Mouse (Mus musculus) MEL (cell line): ENCODE results near the gene Dgcr2. TPM values are rescaled to one million over a fixed set of nuclear protein-coding genes. Genes with fewer than 3 reads are reported as not detected.
A peak's percentile ranks its signal among the peaks of the same experiment; 100 is the strongest.

Experiments
- DNase-seq: peaks from one replicate; pipeline ENCODE4 v3.0.0; 2011; ENCODE audit warnings: low read depth, low spot score
- H3K27ac ChIP-seq: 2 replicates; pipeline ENCODE4 v1.5.1; 2012; ENCODE audit warnings: low read depth, mild to moderate bottlenecking, control low read depth, low read length, moderate library complexity; ENCODE audit not compliant: control insufficient read depth
- H3K27me3 ChIP-seq, 2 experiments: fragments of 150-350 bp in 1 of 2; sonication (generic) in 1 of 2; 2 replicates each; pipeline ENCODE4 v1.6.1; 2012; ENCODE audit warnings: low read length in 2 of 2, mild to moderate bottlenecking in 2 of 2, improper control_type of control experiment in 1 of 2, moderate library complexity in 1 of 2; ENCODE audit not compliant: insufficient read depth in 2 of 2, control insufficient read depth in 1 of 2
- H3K36me3 ChIP-seq, 2 experiments: 2 replicates each; pipeline ENCODE4 v1.6.1; 2012 to 2014; ENCODE audit warnings: low read length in 2 of 2, improper control_type of control experiment in 1 of 2, inconsistent platforms in 1 of 2, mild to moderate bottlenecking in 1 of 2; ENCODE audit not compliant: insufficient read depth in 2 of 2, control insufficient read depth in 1 of 2
- H3K4me1 ChIP-seq, 2 experiments: fragments of 150-350 bp in 1 of 2; sonication (generic) in 1 of 2; 2 replicates each; pipeline ENCODE4 v1.6.1; 2012; ENCODE audit warnings: low read length in 2 of 2, improper control_type of control experiment in 1 of 2, mild to moderate bottlenecking in 1 of 2; ENCODE audit not compliant: insufficient read depth in 2 of 2, control insufficient read depth in 1 of 2
- H3K4me3 ChIP-seq, 2 experiments: fragments of 150-350 bp in 1 of 2; sonication (generic) in 1 of 2; 2 replicates each; pipeline ENCODE4 v1.5.1; 2012; ENCODE audit warnings: low read depth in 2 of 2, low read length in 2 of 2, mild to moderate bottlenecking in 2 of 2, moderate library complexity in 2 of 2, control low read depth in 1 of 2, improper control_type of control experiment in 1 of 2; ENCODE audit not compliant: control insufficient read depth in 1 of 2, insufficient read depth in 1 of 2
- H3K79me2 ChIP-seq: 2 replicates; pipeline ENCODE4 v1.6.1; 2012; ENCODE audit warnings: mild to moderate bottlenecking, low read length, moderate library complexity; ENCODE audit not compliant: control insufficient read depth, poor library complexity, insufficient read depth
- H3K9ac ChIP-seq: 2 replicates; pipeline ENCODE4 v1.6.1; 2012; ENCODE audit warnings: low read depth, mild to moderate bottlenecking, control low read depth, low read length, moderate library complexity; ENCODE audit not compliant: control insufficient read depth, poor library complexity, severe bottlenecking
- H3K9me3 ChIP-seq: fragments of 150-350 bp; sonication (generic); replicated peaks from 2 replicates; pipeline ENCODE4 v1.6.1; 2012; ENCODE audit warnings: mild to moderate bottlenecking, low read length, improper control_type of control experiment, moderate library complexity; ENCODE audit not compliant: insufficient read depth
- BHLHE40 ChIP-seq: IDR thresholded peaks from 2 replicates; pipeline ENCODE4 v1.6.1; 2012; ENCODE audit warnings: low read depth, mild to moderate bottlenecking, inconsistent platforms, low read length, improper control_type of control experiment, borderline replicate concordance
- CTCF ChIP-seq, 3 experiments: IDR thresholded peaks in 2 of 3; conservative IDR thresholded peaks in 1 of 3; 2 replicates each; pipeline ENCODE4 v1.5.1; 2011 to 2012; ENCODE audit warnings: low read length in 3 of 3, low read depth in 2 of 3, mild to moderate bottlenecking in 2 of 3, improper control_type of control experiment in 1 of 3, inconsistent platforms in 1 of 3, mixed read lengths in 1 of 3, moderate library complexity in 1 of 3; ENCODE audit not compliant: control insufficient read depth in 1 of 3, insufficient read depth in 1 of 3, poor library complexity in 1 of 3, severe bottlenecking in 1 of 3
- EP300 ChIP-seq, 2 experiments: IDR thresholded peaks; 2 replicates each; pipeline ENCODE4 v1.6.1; 2011; ENCODE audit warnings: improper control_type of control experiment in 2 of 2, low read length in 2 of 2, low read depth in 1 of 2, mild to moderate bottlenecking in 1 of 2
- ETS1 ChIP-seq: IDR thresholded peaks from 2 replicates; pipeline ENCODE4 v1.6.1; 2012; ENCODE audit warnings: low read depth, mild to moderate bottlenecking, inconsistent platforms, low read length, improper control_type of control experiment, moderate library complexity
- GABPA ChIP-seq: IDR thresholded peaks from 2 replicates; pipeline ENCODE4 v1.6.1; 2012; ENCODE audit warnings: low read depth, mild to moderate bottlenecking, inconsistent platforms, low read length, improper control_type of control experiment, moderate library complexity
- GATA1 ChIP-seq: IDR thresholded peaks from 2 replicates; pipeline ENCODE4 v1.6.1; 2011; ENCODE audit warnings: low read depth, low read length, improper control_type of control experiment
- HCFC1 ChIP-seq: IDR thresholded peaks from 2 replicates; pipeline ENCODE4 v1.6.1; 2012; ENCODE audit warnings: low read depth, mild to moderate bottlenecking, inconsistent platforms, low read length, improper control_type of control experiment, moderate library complexity
- MAFK ChIP-seq: IDR thresholded peaks from 2 replicates; pipeline ENCODE4 v1.6.1; 2011; ENCODE audit warnings: low read depth, mild to moderate bottlenecking, low read length, improper control_type of control experiment, borderline replicate concordance
- MAX ChIP-seq: IDR thresholded peaks from 2 replicates; pipeline ENCODE4 v1.6.1; 2011; ENCODE audit warnings: low read length, improper control_type of control experiment
- MAZ ChIP-seq: IDR thresholded peaks from 2 replicates; pipeline ENCODE4 v1.6.1; 2012; ENCODE audit warnings: low read depth, mild to moderate bottlenecking, inconsistent platforms, low read length, improper control_type of control experiment
- MEF2A ChIP-seq: IDR thresholded peaks from 2 replicates; pipeline ENCODE4 v1.6.1; 2014; ENCODE audit warnings: low read depth, mild to moderate bottlenecking, inconsistent platforms, low read length, improper control_type of control experiment; ENCODE audit not compliant: poor library complexity, insufficient replicate concordance, severe bottlenecking; ENCODE audit errors: extremely low read depth
- MXI1 ChIP-seq: IDR thresholded peaks from 2 replicates; pipeline ENCODE4 v1.6.1; 2011; ENCODE audit warnings: mild to moderate bottlenecking, low read depth, low read length, improper control_type of control experiment
- MYC ChIP-seq: IDR thresholded peaks from 2 replicates; pipeline ENCODE4 v1.6.1; 2011; ENCODE audit warnings: low read depth, mild to moderate bottlenecking, low read length, improper control_type of control experiment, moderate library complexity
- NELFE ChIP-seq: IDR thresholded peaks from 2 replicates; pipeline ENCODE4 v1.6.1; 2011; ENCODE audit warnings: low read depth, low read length, improper control_type of control experiment
- NRF1 ChIP-seq: IDR thresholded peaks from 2 replicates; pipeline ENCODE4 v1.6.1; 2014; ENCODE audit warnings: low read depth, mild to moderate bottlenecking, inconsistent platforms, low read length, improper control_type of control experiment, moderate library complexity; ENCODE audit not compliant: poor library complexity, insufficient read depth, severe bottlenecking
- POLR2A ChIP-seq, 2 experiments: IDR thresholded peaks; 2 replicates each; pipeline ENCODE4 v1.6.1; 2011 to 2012; ENCODE audit warnings: low read length in 2 of 2, mild to moderate bottlenecking in 2 of 2, control low read depth in 1 of 2, improper control_type of control experiment in 1 of 2, low read depth in 1 of 2, moderate library complexity in 1 of 2; ENCODE audit not compliant: control insufficient read depth in 1 of 2, insufficient read depth in 1 of 2, poor library complexity in 1 of 2
- POLR2AphosphoS2 ChIP-seq: IDR thresholded peaks from 2 replicates; pipeline ENCODE4 v1.6.1; 2011; ENCODE audit warnings: low read length, improper control_type of control experiment
- RCOR1 ChIP-seq: IDR thresholded peaks from 2 replicates; pipeline ENCODE4 v1.6.1; 2012; ENCODE audit warnings: low read depth, mild to moderate bottlenecking, inconsistent platforms, low read length, improper control_type of control experiment
- SIN3A ChIP-seq: IDR thresholded peaks from 2 replicates; pipeline ENCODE4 v1.6.1; 2012; ENCODE audit warnings: low read length, improper control_type of control experiment, inconsistent platforms
- SMC3 ChIP-seq: IDR thresholded peaks from 2 replicates; pipeline ENCODE4 v1.6.1; 2011; ENCODE audit warnings: low read depth, low read length, improper control_type of control experiment
- TAL1 ChIP-seq: IDR thresholded peaks from 2 replicates; pipeline ENCODE4 v1.6.1; 2012; ENCODE audit warnings: mild to moderate bottlenecking, inconsistent platforms, low read length, moderate library complexity, mixed read lengths
- TBP ChIP-seq: IDR thresholded peaks from 2 replicates; pipeline ENCODE4 v1.8.0; 2011; ENCODE audit warnings: low read depth, low read length, improper control_type of control experiment
- TCF12 ChIP-seq: IDR thresholded peaks from 2 replicates; pipeline ENCODE4 v1.6.1; 2014; ENCODE audit warnings: low read depth, mild to moderate bottlenecking, inconsistent platforms, low read length, improper control_type of control experiment, moderate library complexity
- UBTF ChIP-seq: IDR thresholded peaks from 2 replicates; pipeline ENCODE4 v1.6.1; 2012; ENCODE audit warnings: low read depth, mild to moderate bottlenecking, inconsistent platforms, low read length, improper control_type of control experiment, moderate library complexity, borderline replicate concordance; ENCODE audit not compliant: insufficient read depth
- USF1 ChIP-seq: IDR thresholded peaks from 2 replicates; pipeline ENCODE4 v1.6.1; 2014; ENCODE audit warnings: low read depth, mild to moderate bottlenecking, inconsistent platforms, low read length, improper control_type of control experiment, moderate library complexity
- ZNF384 ChIP-seq: IDR thresholded peaks from 2 replicates; pipeline ENCODE4 v1.6.1; 2012; ENCODE audit warnings: low read depth, mild to moderate bottlenecking, inconsistent platforms, low read length, improper control_type of control experiment
- polyA plus RNA-seq, 2 experiments: library from polyadenylated mRNA; stranded (reverse) in 1 of 2; unstranded in 1 of 2; fragments of >175 nt in 1 of 2; fragments of >200 nt in 1 of 2; gene quantifications; 2 replicates each; pipeline versions ENCODE4 v1.2.1 to v1.2.4; 2012; ENCODE audit warnings: low replicate concordance in 2 of 2, low read depth in 1 of 2; ENCODE audit not compliant: insufficient read length in 2 of 2, insufficient read depth in 1 of 2, missing spikeins in 1 of 2
- total RNA-seq: library from RNA; depleted of rRNA; stranded (reverse); fragments of 300-350 nt; gene quantifications from 2 replicates; pipeline ENCODE4 v1.2.3, GENCODE M21; 2012

Gene Dgcr2
- total and polyA plus RNA-seq, 3 experiments = 37.1 to 53.7 TPM; not detected in 1

GRCm38 (mm10) chr16:17872995-17873394 is 25.4 kb downstream of the Dgcr2 start (continued):
- TF ChIP-seq NRF1 (no peak), CTCF (IDR thresholded peaks at IDR 0.05 in 2 of 3, conservative IDR thresholded peaks at IDR 0.05 in 1 of 3; ENCODE audit: control insufficient read depth in 1 of 3, insufficient read depth in 1 of 3, low read depth in 2 of 3, low read length in 3 of 3, poor library complexity in 1 of 3, severe bottlenecking in 1 of 3) (no peak), MXI1 (no peak), POLR2AphosphoS2 (no peak), MEF2A (no peak), NELFE (no peak), HCFC1 (no peak), TCF12 (peak; percentile 76), SIN3A (no peak), TBP (no peak), USF1 (no peak), MAX (no peak), TAL1 (peak; percentile 93), RCOR1 (peak; percentile 77), POLR2A (IDR thresholded peaks at IDR 0.05; ENCODE audit: control insufficient read depth in 1 of 2, insufficient read depth in 1 of 2, low read depth in 1 of 2, low read length in 2 of 2, poor library complexity in 1 of 2) (no peak)

GRCm38 (mm10) chr16:17871248-17871647 is 27.1 kb downstream of the Dgcr2 start:
- peak; percentile 88 for DNase-seq
- Histone ChIP-seq H3K4me1 (peaks cover 9 to 38% of the 10 kb centered on the region in 2 experiments), H3K4me3 (no peak overlapping the region), H3K27ac (peak overlapping the region; percentile 53), H3K27me3 (no peaks in the 10 kb centered on the region)
- peak; percentile 66; the same call in 1 of the 2 replicates for TF ChIP-seq BHLHE40
- TF ChIP-seq ZNF384 = peak; percentile 40; the same call in 1 of the 2 replicates
- TF ChIP-seq MAX = peak; percentile 95
- peak; percentile 94 for TF ChIP-seq GATA1
- peak; percentile 98 for TF ChIP-seq SIN3A
- no peak for TF ChIP-seq UBTF
- no peak; the same call in 1 of the 2 replicates for TF ChIP-seq MAFK
- no peak for TF ChIP-seq GABPA
- TF ChIP-seq MAZ = no peak
- TF ChIP-seq ETS1 = peak; percentile 97
- peak; percentile 54 for TF ChIP-seq TAL1
- peak; percentile 97 for TF ChIP-seq RCOR1
- TF ChIP-seq CTCF (IDR thresholded peaks at IDR 0.05 in 2 of 3, conservative IDR thresholded peaks at IDR 0.05 in 1 of 3; ENCODE audit: control insufficient read depth in 1 of 3, insufficient read depth in 1 of 3, low read depth in 2 of 3, low read length in 3 of 3, poor library complexity in 1 of 3, severe bottlenecking in 1 of 3) = peak in 1 of 3 experiments; percentile 18; a peak in 2 of 6 replicates
- peak; percentile 91 for TF ChIP-seq TCF12
- TF ChIP-seq SMC3 = 0 out of 2 replicates have a peak, but pooled peaks have one; percentile 10
- peak; percentile 94 for TF ChIP-seq MYC
- TF ChIP-seq EP300 (IDR thresholded peaks at IDR 0.05; ENCODE audit: low read depth in 1 of 2, low read length in 2 of 2) = peak; percentile 79 to 88
- peak; percentile 98 for TF ChIP-seq MXI1
- TF ChIP-seq, all 39 proteins: peak for 14
- no peaks in the 10 kb centered on the region for H3K9me3 ChIP-seq
- H3K36me3 ChIP-seq = peaks cover 5 to 44% of the 10 kb centered on the region in 2 experiments
- no peak overlapping the region for H3K9ac ChIP-seq
- peaks cover 4% of the 10 kb centered on the region for H3K79me2 ChIP-seq
